Mouse (Mus musculus): ENCODE results near the gene Mtmr14. TPM values are rescaled to one million over a fixed set of nuclear protein-coding genes. Genes with fewer than 3 reads are reported as not detected.

Mtmr14 gene
- polyA plus RNA-seq, 1 experiment from 2014 or later: 34.8 TPM

DNA sequence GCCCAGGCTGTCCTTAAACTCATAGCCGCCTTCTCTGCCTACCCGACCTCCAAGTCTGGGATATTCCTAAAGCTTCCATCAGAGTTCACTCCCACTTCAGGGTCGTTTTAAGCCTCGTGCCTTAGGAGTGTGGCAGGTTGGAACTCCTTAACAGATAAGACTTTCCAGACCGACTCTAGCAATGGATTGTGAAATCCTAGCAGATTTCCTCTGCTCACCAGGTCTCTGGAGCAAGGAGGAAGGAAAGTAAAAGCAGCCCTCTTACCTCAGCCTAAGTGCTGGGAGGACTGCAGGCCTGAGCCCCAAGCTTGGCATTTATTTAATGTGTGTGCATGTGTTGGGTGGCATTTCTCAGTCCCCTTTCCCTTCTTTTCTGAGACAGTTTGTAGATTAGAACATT, 13.1 kb downstream of the Mtmr14 start:
- Histone ChIP-seq H3K36me3 (peaks cover 76% of the 10 kb centered on the region), H3K4me3 (no peak overlapping the region), H3K27ac (no peak overlapping the region), H3K4me2 (replicated peaks) (no peak overlapping the region), H3K27me3 (no peaks in the 10 kb centered on the region), H3K9me3 (no peaks in the 10 kb centered on the region), H3K4me1 (no peaks in the 10 kb centered on the region), H3K9ac (no peak overlapping the region)
- ATAC-seq (ENCODE audit: low FRiP score, low read depth): no peak
- 83% methylated on average over 5 of the region's 5 CpGs for WGBS

DNA sequence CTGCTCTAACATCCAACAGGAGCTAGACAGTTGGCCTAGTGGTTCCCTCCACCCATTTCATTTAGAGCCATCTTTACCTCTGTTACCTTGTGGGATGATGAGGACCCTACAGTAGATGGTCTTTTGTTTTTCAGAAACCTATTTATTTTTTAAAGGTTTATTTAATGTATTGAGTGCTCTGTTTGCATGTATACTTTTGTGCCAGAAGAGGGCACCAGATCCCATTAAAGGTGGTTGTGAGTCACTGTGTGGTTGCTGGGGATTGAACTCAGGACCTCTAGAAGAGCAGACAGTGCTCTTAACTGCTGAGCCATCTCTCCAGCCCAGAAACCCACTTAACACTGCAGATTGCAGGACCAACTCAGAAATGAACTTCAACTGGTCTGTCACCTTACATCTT, 14.3 kb downstream of the Mtmr14 start:
- Histone ChIP-seq H3K27me3 (no peaks in the 10 kb centered on the region), H3K27ac (no peak overlapping the region), H3K4me3 (no peak overlapping the region), H3K4me1 (no peaks in the 10 kb centered on the region), H3K9me3 (no peaks in the 10 kb centered on the region), H3K9ac (no peak overlapping the region), H3K4me2 (replicated peaks) (no peak overlapping the region), H3K36me3 (peaks cover 81% of the 10 kb centered on the region)
- ATAC-seq (ENCODE audit: low FRiP score, low read depth): no peak

GRCm38 (mm10) chr6:113254899-113255298, 17.3 kb downstream of the Mtmr14 start:
- Histone ChIP-seq H3K27me3 (no peaks in the 10 kb centered on the region), H3K36me3 (peaks cover 90% of the 10 kb centered on the region), H3K9me3 (no peaks in the 10 kb centered on the region), H3K27ac (no peak overlapping the region), H3K9ac (no peak overlapping the region), H3K4me3 (no peak overlapping the region), H3K4me2 (replicated peaks) (no peak overlapping the region), H3K4me1 (no peaks in the 10 kb centered on the region)
- no peak for ATAC-seq (ENCODE audit: low FRiP score, low read depth)

GRCm38 (mm10) chr6:113261174-113261858, 23.7 kb downstream of the Mtmr14 start:
- WGBS: 77% methylated on average over 8 of the region's 8 CpGs
- H3K4me1 ChIP-seq: no peaks in the 10 kb centered on the region
- no peaks in the 10 kb centered on the region for H3K27me3 ChIP-seq
- H3K36me3 ChIP-seq: peaks cover 92% of the 10 kb centered on the region
- ATAC-seq (ENCODE audit: low FRiP score, low read depth): no peak
- no peak overlapping the region for H3K4me3 ChIP-seq
- H3K4me2 ChIP-seq (replicated peaks): no peak overlapping the region
- no peaks in the 10 kb centered on the region for H3K9me3 ChIP-seq
- H3K27ac ChIP-seq: no peak overlapping the region
- H3K9ac ChIP-seq: no peak overlapping the region

DNA sequence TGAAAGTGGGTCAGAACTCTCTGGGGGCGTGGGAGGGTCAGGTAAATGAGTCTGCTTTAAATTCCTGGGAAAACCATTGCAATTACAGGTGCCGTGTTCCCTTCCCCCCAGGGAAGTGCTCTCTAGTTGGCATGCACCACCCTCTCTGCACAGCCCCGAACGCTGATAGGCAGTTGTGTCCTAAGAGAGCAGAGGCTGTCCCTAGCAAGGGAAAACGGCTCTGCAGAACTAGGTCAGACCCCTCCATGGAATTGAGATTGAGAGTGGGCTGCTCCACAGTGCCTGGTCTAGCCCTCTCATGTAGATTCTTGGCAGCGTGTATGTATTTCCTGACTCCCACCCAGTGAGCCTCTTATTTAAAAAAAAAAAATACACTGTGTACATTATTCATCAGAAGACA, 25.9 kb downstream of the Mtmr14 start:
- no peaks in the 10 kb centered on the region for H3K4me1 ChIP-seq
- H3K27me3 ChIP-seq: no peaks in the 10 kb centered on the region
- ATAC-seq (ENCODE audit: low FRiP score, low read depth): no peak
- H3K27ac ChIP-seq: no peak overlapping the region
- WGBS: 88% methylated on average over 6 of the region's 6 CpGs
- no peak overlapping the region for H3K4me3 ChIP-seq
- H3K4me2 ChIP-seq (replicated peaks): no peak overlapping the region
- no peak overlapping the region for H3K9ac ChIP-seq
- H3K9me3 ChIP-seq: no peaks in the 10 kb centered on the region
- H3K36me3 ChIP-seq: peaks cover 95% of the 10 kb centered on the region

DNA sequence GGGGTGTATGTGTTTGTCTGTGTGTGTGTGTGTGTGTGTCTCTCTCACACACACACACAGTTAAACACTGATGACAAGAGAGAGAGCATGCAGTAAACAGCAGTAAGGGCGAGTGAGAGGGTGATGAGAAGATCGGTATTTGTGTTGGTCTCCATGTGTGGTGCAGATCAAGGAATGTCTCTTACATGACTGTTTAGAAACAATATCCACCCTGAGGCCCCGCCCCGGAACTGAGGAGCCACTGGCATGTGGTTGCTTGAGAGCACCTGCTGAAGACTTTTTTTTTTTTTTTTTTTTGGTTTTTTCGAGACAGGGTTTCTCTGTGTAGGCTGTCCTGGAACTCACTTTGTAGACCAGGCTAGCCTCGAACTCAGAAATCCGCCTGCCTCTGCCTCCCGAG, 26.8 kb downstream of the Mtmr14 start:
- Histone ChIP-seq H3K9ac (no peak overlapping the region), H3K27ac (no peak overlapping the region), H3K4me2 (replicated peaks) (no peak overlapping the region), H3K4me3 (no peak overlapping the region), H3K27me3 (no peaks in the 10 kb centered on the region), H3K36me3 (peaks cover 95% of the 10 kb centered on the region), H3K4me1 (no peaks in the 10 kb centered on the region), H3K9me3 (no peaks in the 10 kb centered on the region)
- WGBS: 91% methylated on average over 8 of the region's 8 CpGs
- ATAC-seq (ENCODE audit: low FRiP score, low read depth): no peak

DNA sequence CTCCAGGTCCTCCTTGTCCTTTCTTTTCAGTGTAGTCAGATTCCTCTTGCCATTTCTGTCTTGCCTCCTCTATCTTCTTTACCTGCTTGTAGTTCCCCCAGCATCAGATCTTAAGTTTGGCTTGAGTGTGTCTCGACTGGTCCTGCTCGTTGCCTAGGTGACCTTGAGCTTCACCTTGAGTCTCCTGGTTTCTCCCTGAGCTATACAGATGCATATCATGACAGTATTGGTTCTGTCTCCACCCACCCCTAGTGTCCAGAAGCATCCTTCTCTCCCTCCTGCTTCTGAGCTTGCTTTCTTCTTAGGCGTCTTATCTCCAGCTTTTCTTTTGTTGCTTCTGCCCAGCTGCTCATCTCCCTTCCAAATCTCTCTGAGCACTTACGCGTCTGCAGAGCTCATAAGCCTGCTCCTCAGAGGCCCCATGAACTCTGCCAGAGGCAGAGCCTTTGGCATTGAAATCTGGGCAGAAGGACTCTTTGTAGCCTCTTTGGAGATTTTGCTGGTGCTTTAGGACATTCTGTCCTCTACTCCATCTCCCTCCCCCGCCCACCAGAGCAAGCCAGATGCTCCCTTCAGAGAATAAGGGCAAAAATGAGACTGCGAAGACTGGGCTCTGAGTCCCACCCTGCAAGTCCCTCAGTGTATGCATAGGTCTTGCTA, 29.5 kb downstream of the Mtmr14 start:
- no peak overlapping the region for H3K4me3 ChIP-seq
- peaks cover 95% of the 10 kb centered on the region for H3K36me3 ChIP-seq
- no peaks in the 10 kb centered on the region for H3K9me3 ChIP-seq
- no peak overlapping the region for H3K4me2 ChIP-seq (replicated peaks)
- no peaks in the 10 kb centered on the region for H3K4me1 ChIP-seq
- H3K27me3 ChIP-seq: no peaks in the 10 kb centered on the region
- no peak overlapping the region for H3K9ac ChIP-seq
- ATAC-seq (ENCODE audit: low FRiP score, low read depth): no peak
- WGBS: 85% methylated on average over 7 of the region's 7 CpGs
- no peak overlapping the region for H3K27ac ChIP-seq

DNA sequence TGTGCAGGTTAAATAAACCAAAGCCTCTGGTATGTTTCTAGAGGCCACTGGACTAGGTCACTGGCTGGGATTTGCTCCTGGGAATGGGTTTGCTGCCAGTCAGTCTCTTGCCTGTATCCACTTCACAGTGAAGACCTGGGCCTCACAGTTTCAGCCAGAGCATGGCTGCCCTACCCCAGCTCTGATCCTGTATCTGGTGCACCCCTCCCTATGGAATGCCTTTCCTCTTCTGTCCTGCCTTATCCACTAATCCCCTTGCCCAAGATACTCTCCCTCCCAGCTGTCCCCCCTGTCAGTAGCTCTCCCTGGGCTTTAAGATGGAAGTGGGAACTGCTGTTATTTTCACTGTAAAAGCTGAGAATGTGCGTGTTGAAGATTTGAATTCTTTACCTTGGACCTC, 30.3 kb downstream of the Mtmr14 start:
- H3K4me1 ChIP-seq: no peaks in the 10 kb centered on the region
- no peak overlapping the region for H3K9ac ChIP-seq
- no peak for ATAC-seq (ENCODE audit: low FRiP score, low read depth)
- H3K4me3 ChIP-seq: no peak overlapping the region
- 100% methylated on average over 1 of the region's 1 CpGs for WGBS
- H3K9me3 ChIP-seq: no peaks in the 10 kb centered on the region
- H3K27me3 ChIP-seq: no peaks in the 10 kb centered on the region
- H3K36me3 ChIP-seq: peaks cover 95% of the 10 kb centered on the region
- H3K27ac ChIP-seq: no peak overlapping the region
- H3K4me2 ChIP-seq (replicated peaks): no peak overlapping the region

- H3K27me3 ChIP-seq: no peaks in the 10 kb centered on the region
- H3K9ac ChIP-seq: no peak overlapping the region
- H3K4me1 ChIP-seq: no peaks in the 10 kb centered on the region
- 84% methylated on average over 3 of the region's 3 CpGs for WGBS
- H3K9me3 ChIP-seq: no peaks in the 10 kb centered on the region
- H3K4me2 ChIP-seq (replicated peaks): no peak overlapping the region
- H3K4me3 ChIP-seq: no peak overlapping the region
- ATAC-seq (ENCODE audit: low FRiP score, low read depth): no peak
- no peak overlapping the region for H3K27ac ChIP-seq
- H3K36me3 ChIP-seq: peaks cover 99% of the 10 kb centered on the region
Observed at GRCm38 (mm10) chr6:113272365-113272764, 34.7 kb downstream of the Mtmr14 start.

DNA sequence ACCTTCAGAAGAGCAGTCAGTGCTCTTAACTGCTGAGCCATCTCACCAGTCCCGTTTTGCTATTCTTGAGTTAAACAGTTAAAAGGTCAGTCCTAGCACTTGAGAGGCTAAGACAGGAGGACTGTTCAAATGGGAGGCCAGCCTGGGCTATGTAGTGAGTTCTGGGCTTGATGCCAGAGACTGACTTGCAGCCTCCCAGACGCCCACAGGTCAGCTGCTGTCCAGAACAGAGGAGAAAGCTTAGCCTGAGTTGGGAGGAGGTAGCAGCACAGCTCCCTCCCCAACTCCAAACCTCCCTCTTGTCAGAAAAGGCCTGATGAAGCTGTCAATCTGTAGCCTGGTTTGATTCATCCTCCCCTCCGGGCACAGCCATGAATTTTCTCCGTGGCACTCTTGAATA, 39.2 kb downstream of the Mtmr14 start:
- H3K4me3 ChIP-seq: no peak overlapping the region
- ATAC-seq (ENCODE audit: low FRiP score, low read depth): no peak
- H3K9ac ChIP-seq: no peak overlapping the region
- 75% methylated on average over 4 of the region's 4 CpGs for WGBS
- H3K27me3 ChIP-seq: peaks cover 7% of the 10 kb centered on the region
- H3K27ac ChIP-seq: no peak overlapping the region
- peaks cover 92% of the 10 kb centered on the region for H3K36me3 ChIP-seq
- H3K4me2 ChIP-seq (replicated peaks): no peak overlapping the region
- no peaks in the 10 kb centered on the region for H3K9me3 ChIP-seq
- no peaks in the 10 kb centered on the region for H3K4me1 ChIP-seq

- Histone ChIP-seq H3K9me3 (no peaks in the 10 kb centered on the region), H3K36me3 (peaks cover 44% of the 10 kb centered on the region), H3K9ac (no peak overlapping the region), H3K27me3 (peaks cover 44% of the 10 kb centered on the region), H3K4me2 (replicated peaks) (no peak overlapping the region; the same call in 1 of the 2 replicates), H3K4me1 (peaks cover 6% of the 10 kb centered on the region), H3K4me3 (no peak overlapping the region), H3K27ac (no peak overlapping the region)
- 71% methylated on average over 6 of the region's 6 CpGs for WGBS
- ATAC-seq (ENCODE audit: low FRiP score, low read depth): no peak
Observed at GRCm38 (mm10) chr6:113281676-113282075, 44.0 kb downstream of the Mtmr14 start.

DNA sequence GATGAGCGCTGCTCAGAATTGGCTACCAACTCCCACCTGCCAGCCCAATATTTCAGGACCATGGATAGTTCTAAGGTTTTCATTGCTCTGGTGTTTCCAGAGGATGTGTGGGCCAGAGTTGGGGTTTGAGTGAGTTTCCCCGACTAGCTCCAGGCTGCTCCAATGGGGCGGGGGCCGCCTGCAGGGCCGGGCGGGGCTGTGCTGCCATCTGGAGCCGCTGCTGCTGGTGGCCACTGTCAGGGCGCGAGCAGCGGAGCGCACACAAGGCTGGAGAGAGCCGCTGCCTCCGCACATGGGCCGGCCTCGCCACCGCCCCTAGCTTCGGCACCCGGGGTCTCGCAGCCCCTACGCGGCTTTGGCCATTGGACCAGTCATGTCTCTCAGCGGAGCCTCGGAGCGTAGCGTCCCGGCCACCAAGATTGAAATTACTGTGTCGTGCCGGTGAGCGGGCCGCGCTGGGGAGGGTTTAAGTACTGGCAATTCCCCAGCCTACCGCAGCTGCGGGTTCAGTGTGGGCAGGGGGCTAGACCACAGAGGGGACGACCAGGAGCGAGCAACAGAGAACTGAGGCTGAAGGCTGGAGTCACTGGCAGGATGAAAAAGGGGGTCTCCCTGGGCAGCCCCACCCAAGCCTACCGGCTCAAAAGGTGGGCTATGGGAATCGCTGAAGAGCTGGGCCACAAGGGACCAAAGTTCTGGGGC, 44.6 kb downstream of the Mtmr14 start, which contains the start of gene Cpne9:
TSS of gene Cpne9 (plus strand) at position 207 of the 702 bp plus-strand sequence.
- no peak within 1 kb of the TSS for H3K9ac ChIP-seq
- peaks cover 6% of the 10 kb centered on the region for H3K4me1 ChIP-seq
- 1% methylated on average over 37 of the region's 37 CpGs for whole genome bisulfite sequencing
- no peak within 1 kb of the TSS for H3K27ac ChIP-seq
- H3K4me2 ChIP-seq (replicated peaks): peak within 1 kb of the TSS; percentile 56
- peak within 1 kb of the TSS; percentile 27 for H3K4me3 ChIP-seq
- peaks cover 38% of the 10 kb centered on the region for H3K36me3 ChIP-seq
- ATAC-seq (ENCODE audit: low FRiP score, low read depth): peak; percentile 87
- peaks cover 48% of the 10 kb centered on the region for H3K27me3 ChIP-seq
- H3K9me3 ChIP-seq: no peaks in the 10 kb centered on the region

Measured in limb, embryonic 13.5 days (tissue).